In genomic region chr14:103012563-103013150, GRCm38 (mm10) we compare ENCODE assay signal across 8 mouse cellular contexts. TPM values are rescaled to one million over a fixed set of nuclear protein-coding genes. Genes with fewer than 3 reads are reported as not detected.
DNase-seq lines count a peak whose midpoint lies in the region.

No protein-coding gene starts in this region.

- DNase-seq in WW6 (ENCODE audit: low read depth, low spot score): peak; percentile 45
- DNase-seq in cerebellum, adult 9-11 months: peak; percentile 30
- peak; percentile 14 to 62 for DNase-seq in frontal cortex, postnatal 14 days (ENCODE audit: low spot score in 2 of 2)
- peak; percentile 88 for DNase-seq in induced T-regulatory cell, adult 2 months (ENCODE audit: low read depth)
- peak; percentile 67 to 69 for DNase-seq in left cerebral cortex, adult 18-20 months (ENCODE audit: low spot score in 2 of 2)
- DNase-seq in lung, postnatal 4 days: peak; percentile 53 to 75
- peak; percentile 82 for DNase-seq in retina, postnatal 1 day
- DNase-seq in thymus, postnatal 4 days: peak; percentile 72

RNA-seq across cellular contexts. Expression of gene Kctd12, which starts 30.2 kb away (rescaled TPM):
- 10 to 100 TPM; 48.1 to 51.1 TPM for total RNA-seq in left cerebral cortex, adult 18-20 months (2021)

RNA-seq across cellular contexts. Expression of gene Acod1, which starts 34.1 kb away (rescaled TPM):
- not detected for total RNA-seq in left cerebral cortex, adult 18-20 months (2021)

RNA-seq across cellular contexts. Expression of gene Cln5, which starts 57.4 kb away (rescaled TPM):
- total RNA-seq in left cerebral cortex, adult 18-20 months (2021): 10 to 100 TPM; 11.1 to 12.3 TPM

Comparison
In these comparisons a context has a peak if more than half of its experiments do, and no peak if none do; other contexts are left out.
1. Peak in every context shown above with its lines: DNase-seq.
2. DNase-seq: peak in every context shown above with its lines; median percentile 88 in induced T-regulatory cell, adult 2 months; 82 in retina, postnatal 1 day; 72 in thymus, postnatal 4 days; 68 in left cerebral cortex, adult 18-20 months; 64 in lung, postnatal 4 days; 45 in WW6; 38 in frontal cortex, postnatal 14 days; 30 in cerebellum, adult 9-11 months.